Mouse (Mus musculus): ENCODE measurements at regions not wholly inside any gene's neighbourhood (a gene's known extent, or its start where the extent isn't known, plus 50 kb on each side); places are given as distances from the start of the nearest gene placed in this dataset.
"Not testable (repeated sequence)": the region's sequence is repeated elsewhere in the genome, so short reads cannot be mapped to it uniquely, and the experiment has no call there.

DNA sequence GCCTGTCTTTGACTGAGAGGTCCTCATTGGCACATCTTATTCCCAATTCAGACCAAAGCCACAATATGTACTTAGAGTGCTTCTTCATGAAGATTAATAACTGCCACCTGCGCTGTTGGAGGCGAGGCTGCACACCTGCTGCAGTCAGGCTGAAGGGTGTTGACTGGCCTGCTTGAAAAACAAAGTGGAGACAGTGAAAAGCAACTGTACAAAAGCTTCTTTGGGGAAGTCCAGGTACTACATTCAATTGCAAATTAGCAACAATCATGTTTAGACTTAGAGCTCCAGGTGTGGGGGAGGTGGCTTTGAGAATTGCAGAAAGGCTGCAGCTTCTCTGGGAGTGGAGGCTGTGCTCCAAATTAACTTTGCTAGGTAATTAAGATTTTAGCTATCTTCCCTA is 170.6 kb upstream of the Klf6 start:
- H3K27me3 ChIP-seq (replicated peaks); H3K9ac ChIP-seq; H3K4me1 ChIP-seq; H3K4me3 ChIP-seq; H3K4me2 ChIP-seq; H3K9me3 ChIP-seq; H3K27ac ChIP-seq; H3K36me3 ChIP-seq (replicated peaks); ATAC-seq (replicated peaks): not testable (repeated sequence)
- 89% methylated on average over 2 of the region's 2 CpGs for WGBS

DNA sequence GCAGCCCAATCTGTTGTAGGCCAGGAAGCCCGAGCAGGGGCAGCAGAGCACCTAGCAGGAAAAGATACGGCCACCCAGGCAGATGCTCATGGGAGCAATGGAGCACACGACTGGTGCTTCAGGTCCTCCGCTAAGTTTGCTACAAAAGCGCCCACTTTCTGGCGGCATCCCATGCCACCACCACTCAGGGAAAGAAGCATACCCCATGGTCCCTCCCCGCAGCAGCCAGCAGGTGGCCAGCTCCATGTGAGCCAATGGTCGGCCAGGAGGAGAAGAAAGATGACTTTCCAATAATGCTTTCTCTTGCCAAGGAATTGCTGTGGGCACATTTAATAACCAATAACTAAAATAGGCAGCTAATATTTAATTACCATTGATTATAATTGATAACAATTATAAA is 166.7 kb upstream of the Klf6 start:
- no peak for ATAC-seq (replicated peaks)
- H3K4me3 ChIP-seq = no peak overlapping the region
- H3K4me1 ChIP-seq = no peaks in the 10 kb centered on the region
- no peak overlapping the region for H3K4me2 ChIP-seq
- H3K27ac ChIP-seq = no peak overlapping the region
- H3K9ac ChIP-seq = no peak overlapping the region
- no peaks in the 10 kb centered on the region for H3K36me3 ChIP-seq (replicated peaks)
- no peaks in the 10 kb centered on the region for H3K27me3 ChIP-seq (replicated peaks)
- 87% methylated on average over 8 of the region's 8 CpGs for WGBS
- 0 out of 2 replicates have a peak, but pooled peaks cover 6% of the 10 kb centered on the region for H3K9me3 ChIP-seq

GRCm38 (mm10) chr13:5695581-5695980 is 165.7 kb upstream of the Klf6 start:
- H3K9me3 ChIP-seq; H3K9ac ChIP-seq; H3K27ac ChIP-seq; H3K4me1 ChIP-seq; H3K27me3 ChIP-seq (replicated peaks); H3K4me2 ChIP-seq; H3K4me3 ChIP-seq; H3K36me3 ChIP-seq (replicated peaks); ATAC-seq (replicated peaks): not testable (repeated sequence)
- 52% methylated on average over 3 of the region's 3 CpGs for WGBS

- no peaks in the 10 kb centered on the region for H3K27me3 ChIP-seq (replicated peaks)
- H3K4me2 ChIP-seq = no peak overlapping the region
- no peaks in the 10 kb centered on the region for H3K36me3 ChIP-seq (replicated peaks)
- H3K9ac ChIP-seq = no peak overlapping the region
- ATAC-seq (replicated peaks) = no peak
- WGBS = 9% methylated on average over 2 of the region's 2 CpGs
- H3K4me1 ChIP-seq = no peaks in the 10 kb centered on the region
- H3K4me3 ChIP-seq = no peak overlapping the region
- H3K9me3 ChIP-seq = 0 out of 2 replicates have a peak, but pooled peaks cover 3% of the 10 kb centered on the region
- H3K27ac ChIP-seq = no peak overlapping the region
Observed at GRCm38 (mm10) chr13:5696377-5696776, 164.9 kb upstream of the Klf6 start.

DNA sequence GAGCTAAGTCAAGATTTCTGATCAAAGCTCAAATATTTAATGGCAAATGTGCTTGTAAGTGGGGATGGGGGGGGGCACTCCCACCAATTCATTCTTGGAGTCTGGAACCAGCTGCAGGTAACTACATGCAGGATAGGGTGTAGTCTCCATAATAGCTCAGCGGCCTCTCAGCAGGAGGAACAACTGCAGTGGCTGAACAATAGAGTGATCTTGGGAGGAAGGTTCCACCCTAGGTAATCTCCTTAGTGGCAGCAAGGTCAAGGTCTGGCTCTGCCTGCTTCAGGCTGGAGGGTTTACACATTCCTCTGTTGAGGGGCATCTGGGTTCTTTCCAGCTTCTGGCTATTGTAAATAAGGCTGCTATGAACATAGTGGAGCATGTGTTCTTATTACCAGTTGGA is 164.0 kb upstream of the Klf6 start:
- ATAC-seq (replicated peaks); H3K4me1 ChIP-seq; H3K36me3 ChIP-seq (replicated peaks); H3K4me2 ChIP-seq; H3K27me3 ChIP-seq (replicated peaks); H3K4me3 ChIP-seq; H3K9me3 ChIP-seq; H3K9ac ChIP-seq; H3K27ac ChIP-seq: not testable (repeated sequence)
- 31% methylated on average over 1 of the region's 1 CpGs for WGBS

- H3K9ac ChIP-seq = no peak overlapping the region
- no peaks in the 10 kb centered on the region for H3K36me3 ChIP-seq (replicated peaks)
- no peak overlapping the region for H3K4me3 ChIP-seq
- H3K27me3 ChIP-seq (replicated peaks) = no peaks in the 10 kb centered on the region
- no peak overlapping the region for H3K27ac ChIP-seq
- no peaks in the 10 kb centered on the region for H3K9me3 ChIP-seq
- H3K4me1 ChIP-seq = no peaks in the 10 kb centered on the region
- 87% methylated on average over 3 of the region's 3 CpGs for WGBS
- no peak overlapping the region for H3K4me2 ChIP-seq
- ATAC-seq (replicated peaks) = no peak
Observed at GRCm38 (mm10) chr13:5702071-5702470, 159.2 kb upstream of the Klf6 start.

- H3K4me1 ChIP-seq = no peaks in the 10 kb centered on the region
- no peak overlapping the region for H3K9ac ChIP-seq
- ATAC-seq (replicated peaks) = no peak
- no peak overlapping the region for H3K27ac ChIP-seq
- no peaks in the 10 kb centered on the region for H3K9me3 ChIP-seq
- H3K27me3 ChIP-seq (replicated peaks) = no peaks in the 10 kb centered on the region
- no peak overlapping the region for H3K4me2 ChIP-seq
- H3K36me3 ChIP-seq (replicated peaks) = no peaks in the 10 kb centered on the region
- no peak overlapping the region for H3K4me3 ChIP-seq
Observed at GRCm38 (mm10) chr13:5704991-5705390, 156.3 kb upstream of the Klf6 start.

GRCm38 (mm10) chr13:5711646-5712045 is 149.6 kb upstream of the Klf6 start:
- no peak overlapping the region for H3K27ac ChIP-seq
- H3K4me1 ChIP-seq = no peaks in the 10 kb centered on the region
- H3K36me3 ChIP-seq (replicated peaks) = no peaks in the 10 kb centered on the region
- H3K9me3 ChIP-seq = no peaks in the 10 kb centered on the region
- H3K4me2 ChIP-seq = no peak overlapping the region
- no peak for ATAC-seq (replicated peaks)
- no peak overlapping the region for H3K4me3 ChIP-seq
- no peak overlapping the region for H3K9ac ChIP-seq
- 96% methylated on average over 1 of the region's 1 CpGs for WGBS
- H3K27me3 ChIP-seq (replicated peaks) = no peaks in the 10 kb centered on the region

GRCm38 (mm10) chr13:5713195-5713863 is 148.0 kb upstream of the Klf6 start:
- no peaks in the 10 kb centered on the region for H3K36me3 ChIP-seq (replicated peaks)
- H3K4me1 ChIP-seq = no peaks in the 10 kb centered on the region
- no peak overlapping the region for H3K4me2 ChIP-seq
- H3K27me3 ChIP-seq (replicated peaks) = no peaks in the 10 kb centered on the region
- H3K9me3 ChIP-seq = no peaks in the 10 kb centered on the region
- no peak overlapping the region for H3K9ac ChIP-seq
- ATAC-seq (replicated peaks) = no peak
- WGBS = 87% methylated on average over 6 of the region's 6 CpGs
- H3K27ac ChIP-seq = no peak overlapping the region
- no peak overlapping the region for H3K4me3 ChIP-seq

- H3K4me2 ChIP-seq = no peak overlapping the region
- H3K27ac ChIP-seq = no peak overlapping the region
- ATAC-seq (replicated peaks) = no peak
- no peak overlapping the region for H3K4me3 ChIP-seq
- no peaks in the 10 kb centered on the region for H3K36me3 ChIP-seq (replicated peaks)
- no peaks in the 10 kb centered on the region for H3K9me3 ChIP-seq
- no peaks in the 10 kb centered on the region for H3K4me1 ChIP-seq
- no peak overlapping the region for H3K9ac ChIP-seq
- WGBS = 84% methylated on average over 12 of the region's 12 CpGs
- H3K27me3 ChIP-seq (replicated peaks) = no peaks in the 10 kb centered on the region
Observed at GRCm38 (mm10) chr13:5714191-5714591, 147.1 kb upstream of the Klf6 start.

DNA sequence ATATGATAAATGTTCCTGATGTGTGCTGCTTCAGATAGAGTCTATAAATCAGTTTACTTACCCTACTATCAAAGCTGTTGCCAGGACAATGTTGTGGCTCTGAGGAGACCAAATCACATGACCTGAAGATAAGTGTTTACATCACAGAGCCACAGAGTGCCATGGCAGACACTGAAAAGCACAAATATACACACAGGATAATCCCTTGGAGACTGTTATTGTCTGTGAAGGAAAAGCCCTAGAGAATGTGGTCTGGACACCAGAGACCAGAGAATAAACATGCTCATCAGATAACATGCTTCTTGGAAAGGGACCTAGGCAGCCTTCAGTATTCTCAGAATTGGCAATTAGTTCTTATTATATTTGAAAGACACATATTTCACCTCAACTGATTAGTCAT is 146.5 kb upstream of the Klf6 start:
- Histone ChIP-seq H3K4me1 (no peaks in the 10 kb centered on the region), H3K27ac (no peak overlapping the region), H3K27me3 (replicated peaks) (no peaks in the 10 kb centered on the region), H3K9ac (no peak overlapping the region), H3K4me2 (no peak overlapping the region), H3K36me3 (replicated peaks) (no peaks in the 10 kb centered on the region), H3K9me3 (no peaks in the 10 kb centered on the region), H3K4me3 (no peak overlapping the region)
- ATAC-seq (replicated peaks) = no peak

DNA sequence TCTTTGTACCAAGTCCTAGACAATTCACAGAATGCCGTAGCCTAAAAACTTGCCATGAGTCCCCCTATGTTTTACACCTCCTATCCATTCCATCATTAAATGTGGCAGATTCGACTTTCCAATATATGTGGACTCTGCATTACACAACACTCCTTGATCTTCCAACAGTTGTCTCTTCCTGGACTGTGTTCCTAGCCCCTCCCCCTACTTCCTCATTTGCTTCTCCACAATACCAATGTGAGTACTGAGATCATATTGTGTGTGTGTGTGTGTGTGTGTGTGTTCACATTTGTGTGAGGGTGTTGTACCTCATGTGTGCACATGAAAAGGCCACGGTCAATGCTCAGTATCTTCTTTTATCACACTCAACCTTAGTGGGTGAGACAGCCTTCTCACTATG is 144.5 kb upstream of the Klf6 start:
- Histone ChIP-seq H3K27ac (no peak overlapping the region), H3K27me3 (replicated peaks) (no peaks in the 10 kb centered on the region), H3K4me1 (no peaks in the 10 kb centered on the region), H3K9ac (no peak overlapping the region), H3K4me2 (no peak overlapping the region), H3K36me3 (replicated peaks) (no peaks in the 10 kb centered on the region), H3K9me3 (no peaks in the 10 kb centered on the region), H3K4me3 (no peak overlapping the region)
- 87% methylated on average over 3 of the region's 3 CpGs for WGBS
- no peak for ATAC-seq (replicated peaks)

- no peak for ATAC-seq (replicated peaks)
- H3K4me2 ChIP-seq = no peak overlapping the region
- H3K36me3 ChIP-seq (replicated peaks) = no peaks in the 10 kb centered on the region
- no peak overlapping the region for H3K9ac ChIP-seq
- H3K27me3 ChIP-seq (replicated peaks) = no peaks in the 10 kb centered on the region
- no peak overlapping the region for H3K4me3 ChIP-seq
- no peaks in the 10 kb centered on the region for H3K9me3 ChIP-seq
- 92% methylated on average over 2 of the region's 2 CpGs for WGBS
- no peaks in the 10 kb centered on the region for H3K4me1 ChIP-seq
- H3K27ac ChIP-seq = no peak overlapping the region
Observed at GRCm38 (mm10) chr13:5723319-5723718, 138.0 kb upstream of the Klf6 start.

Measured in midbrain, embryonic 15.5 days (tissue).